Mouse (Mus musculus) kidney, embryonic 16.5 days (tissue): ENCODE data around the gene Cmah. TPM values are rescaled to one million over a fixed set of nuclear protein-coding genes. Genes with fewer than 3 reads are reported as not detected.
A peak's percentile ranks its signal among the peaks of the same experiment; 100 is the strongest.
"Not testable (repeated sequence)": the region's sequence is repeated elsewhere in the genome, so short reads cannot be mapped to it uniquely, and the experiment has no call there.

Experiments
- ATAC-seq: fragments of 200-750 bp; cut with Nextera tagmentation; 2 replicates; pipeline ENCODE4 v1.8.0; 2017; ENCODE audit warnings: moderate TSS enrichment; ENCODE audit not compliant: low FRiP score, low TSS enrichment
- H3K27ac ChIP-seq: fragments of 300-500 bp; sonication (generic); 2 replicates; pipeline ENCODE4 v1.5.1; 2014; ENCODE audit warnings: low read length
- H3K27me3 ChIP-seq: fragments of 300-500 bp; sonication (generic); 2 replicates; pipeline ENCODE4 v1.6.1; 2014; ENCODE audit warnings: low read length, control low read depth, mixed read lengths; ENCODE audit not compliant: insufficient read depth
- H3K36me3 ChIP-seq: fragments of 300-500 bp; sonication (generic); 2 replicates; pipeline ENCODE4 v1.6.1; 2014; ENCODE audit warnings: low read length, control low read depth, mixed read lengths; ENCODE audit not compliant: insufficient read depth
- H3K4me1 ChIP-seq: fragments of 300-500 bp; sonication (generic); 2 replicates; pipeline ENCODE4 v1.6.1; 2014; ENCODE audit warnings: low read length, control low read depth, mixed read lengths; ENCODE audit not compliant: insufficient read depth
- H3K4me2 ChIP-seq: fragments of 300-500 bp; sonication (generic); replicated peaks from 2 replicates; pipeline ENCODE4 v1.6.1; 2014; ENCODE audit warnings: low read depth, low read length
- H3K4me3 ChIP-seq: fragments of 300-500 bp; sonication (generic); 2 replicates; pipeline ENCODE4 v1.5.1; 2014; ENCODE audit warnings: mild to moderate bottlenecking, low read length
- H3K9ac ChIP-seq: fragments of 300-500 bp; sonication (generic); replicated peaks from 2 replicates; pipeline ENCODE4 v1.6.1; 2014; ENCODE audit warnings: low read length
- H3K9me3 ChIP-seq: fragments of 300-500 bp; sonication (generic); 2 replicates; pipeline ENCODE4 v1.6.1; 2016; ENCODE audit warnings: low read length, control low read depth
- WGBS: fragments of 180-500 bp; shearing (Covaris S2); extraction: QIAGEN DNeasy Blood & Tissue Kit; methylation state at CpG from one replicate; pipeline ENCODE4 v1.1.7; 2014; 5-methylcytosine and 5-hydroxymethylcytosine counted together
- polyA plus RNA-seq: library from polyadenylated mRNA; unstranded; fragments of >200 nt; fragmentation: Nextera tagmentation; extraction: Ambion mirVana; gene quantifications from 2 replicates; pipeline ENCODE4 v1.2.1, GENCODE M21; 2015

The Cmah gene
- polyA plus RNA-seq, 1 experiment from 2014 or later, result 0.79 TPM

GRCm38 (mm10) chr13:24380713-24381112 is 53.5 kb downstream of the Cmah start:
- H3K4me3 ChIP-seq, result no peak overlapping the region
- 92% methylated on average over 6 of the region's 6 CpGs for WGBS
- no peak overlapping the region for H3K9ac ChIP-seq
- H3K27me3 ChIP-seq, result no peaks in the 10 kb centered on the region
- no peak for ATAC-seq
- no peaks in the 10 kb centered on the region for H3K36me3 ChIP-seq
- no peaks in the 10 kb centered on the region for H3K4me1 ChIP-seq
- H3K4me2 ChIP-seq, result no peak overlapping the region
- no peak overlapping the region for H3K27ac ChIP-seq
- H3K9me3 ChIP-seq, result no peaks in the 10 kb centered on the region

GRCm38 (mm10) chr13:24383885-24384284 is 56.7 kb downstream of the Cmah start:
- Histone ChIP-seq H3K4me3 (no peak overlapping the region), H3K27me3 (no peaks in the 10 kb centered on the region), H3K4me2 (no peak overlapping the region), H3K36me3 (no peaks in the 10 kb centered on the region), H3K27ac (no peak overlapping the region), H3K4me1 (no peaks in the 10 kb centered on the region), H3K9ac (no peak overlapping the region), H3K9me3 (no peaks in the 10 kb centered on the region)
- ATAC-seq, result no peak
- WGBS, result 82% methylated on average over 3 of the region's 3 CpGs

- WGBS, result 87% methylated on average over 5 of the region's 5 CpGs
- Histone ChIP-seq H3K4me1 (peaks cover 5% of the 10 kb centered on the region; the same call in 1 of the 2 replicates), H3K4me2 (no peak overlapping the region), H3K9me3 (no peaks in the 10 kb centered on the region), H3K4me3 (no peak overlapping the region), H3K27me3 (no peaks in the 10 kb centered on the region), H3K36me3 (no peaks in the 10 kb centered on the region), H3K27ac (no peak overlapping the region), H3K9ac (no peak overlapping the region)
- no peak for ATAC-seq
Observed at GRCm38 (mm10) chr13:24391892-24392291, 64.7 kb downstream of the Cmah start.

GRCm38 (mm10) chr13:24392655-24393054 is 65.5 kb downstream of the Cmah start:
- Histone ChIP-seq H3K9ac (no peak overlapping the region), H3K27ac (no peak overlapping the region), H3K36me3 (no peaks in the 10 kb centered on the region), H3K4me2 (no peak overlapping the region), H3K4me1 (peaks cover 5% of the 10 kb centered on the region; the same call in 1 of the 2 replicates), H3K4me3 (no peak overlapping the region), H3K9me3 (no peaks in the 10 kb centered on the region), H3K27me3 (no peaks in the 10 kb centered on the region)
- ATAC-seq, result no peak
- WGBS, result 68% methylated on average over 4 of the region's 4 CpGs

GRCm38 (mm10) chr13:24393055-24393454 is 65.9 kb downstream of the Cmah start:
- Histone ChIP-seq H3K4me2 (no peak overlapping the region), H3K9me3 (no peaks in the 10 kb centered on the region), H3K27ac (no peak overlapping the region), H3K4me3 (no peak overlapping the region), H3K4me1 (peaks cover 5% of the 10 kb centered on the region; the same call in 1 of the 2 replicates), H3K9ac (no peak overlapping the region), H3K27me3 (no peaks in the 10 kb centered on the region), H3K36me3 (no peaks in the 10 kb centered on the region)
- no peak for ATAC-seq
- WGBS, result 36% methylated on average over 4 of the region's 4 CpGs

GRCm38 (mm10) chr13:24395815-24396214 is 68.6 kb downstream of the Cmah start:
- H3K4me2 ChIP-seq, result no peak overlapping the region
- H3K27ac ChIP-seq, result no peak overlapping the region
- 68% methylated on average over 4 of the region's 4 CpGs for WGBS
- H3K9me3 ChIP-seq, result no peaks in the 10 kb centered on the region
- H3K9ac ChIP-seq, result no peak overlapping the region
- H3K27me3 ChIP-seq, result no peaks in the 10 kb centered on the region
- ATAC-seq, result no peak
- H3K4me1 ChIP-seq, result peaks cover 5% of the 10 kb centered on the region; the same call in 1 of the 2 replicates
- no peaks in the 10 kb centered on the region for H3K36me3 ChIP-seq
- no peak overlapping the region for H3K4me3 ChIP-seq

- H3K27ac ChIP-seq, result no peak overlapping the region
- no peak overlapping the region for H3K4me2 ChIP-seq
- H3K9ac ChIP-seq, result no peak overlapping the region
- WGBS, result 88% methylated on average over 3 of the region's 3 CpGs
- no peaks in the 10 kb centered on the region for H3K36me3 ChIP-seq
- no peaks in the 10 kb centered on the region for H3K9me3 ChIP-seq
- ATAC-seq, result no peak
- no peak overlapping the region for H3K4me3 ChIP-seq
- peaks cover 5% of the 10 kb centered on the region; the same call in 1 of the 2 replicates for H3K4me1 ChIP-seq
- H3K27me3 ChIP-seq, result no peaks in the 10 kb centered on the region
Observed at GRCm38 (mm10) chr13:24397181-24397580, 70.0 kb downstream of the Cmah start.

- 70% methylated on average over 3 of the region's 3 CpGs for WGBS
- H3K9me3 ChIP-seq, result no peaks in the 10 kb centered on the region
- H3K4me1 ChIP-seq, result no peaks in the 10 kb centered on the region
- no peak overlapping the region for H3K27ac ChIP-seq
- H3K36me3 ChIP-seq, result no peaks in the 10 kb centered on the region
- ATAC-seq, result no peak
- no peaks in the 10 kb centered on the region for H3K27me3 ChIP-seq
- H3K4me2 ChIP-seq, result no peak overlapping the region
- no peak overlapping the region for H3K4me3 ChIP-seq
- H3K9ac ChIP-seq, result no peak overlapping the region
Observed at GRCm38 (mm10) chr13:24398488-24398887, 71.3 kb downstream of the Cmah start.

GRCm38 (mm10) chr13:24401821-24402220 is 74.6 kb downstream of the Cmah start:
- H3K27me3 ChIP-seq, ATAC-seq, H3K27ac ChIP-seq, H3K4me1 ChIP-seq, H3K4me3 ChIP-seq, H3K9ac ChIP-seq, H3K36me3 ChIP-seq, H3K9me3 ChIP-seq: not testable (repeated sequence)
- peak overlapping the region; percentile 46 for H3K4me2 ChIP-seq
- 16% methylated on average over 11 of the region's 11 CpGs for WGBS

- no peaks in the 10 kb centered on the region for H3K4me1 ChIP-seq
- no peaks in the 10 kb centered on the region for H3K27me3 ChIP-seq
- no peaks in the 10 kb centered on the region for H3K36me3 ChIP-seq
- H3K4me3 ChIP-seq, result no peak overlapping the region
- H3K4me2 ChIP-seq, result no peak overlapping the region
- no peaks in the 10 kb centered on the region for H3K9me3 ChIP-seq
- H3K27ac ChIP-seq, result no peak overlapping the region
- no peak for ATAC-seq
- H3K9ac ChIP-seq, result no peak overlapping the region
Observed at GRCm38 (mm10) chr13:24403054-24403453, 75.8 kb downstream of the Cmah start.
